Mouse (Mus musculus) stomach, embryonic 16.5 days (tissue): ENCODE measurements around the gene Tbl3. TPM values are rescaled to one million over a fixed set of nuclear protein-coding genes. Genes with fewer than 3 reads are reported as not detected.
A peak's percentile ranks its signal among the peaks of the same experiment; 100 is the strongest.

ENCODE experiments used
- ATAC-seq: fragments of 200-750 bp; cut with Nextera tagmentation; 2 replicates; pipeline ENCODE4 v1.8.0; 2017; ENCODE audit warnings: moderate number of reproducible peaks, moderate TSS enrichment; ENCODE audit not compliant: insufficient read depth, low FRiP score
- H3K27ac ChIP-seq: fragments of 300-500 bp; sonication (generic); 2 replicates; pipeline ENCODE4 v1.5.1; 2014; ENCODE audit warnings: low read length
- H3K27me3 ChIP-seq: fragments of 300-500 bp; sonication (generic); 2 replicates; pipeline ENCODE4 v1.6.1; 2014; ENCODE audit warnings: low read length, control low read depth, mixed read lengths; ENCODE audit not compliant: control insufficient read depth, insufficient read depth
- H3K36me3 ChIP-seq: fragments of 300-500 bp; sonication (generic); 2 replicates; pipeline ENCODE4 v1.6.1; 2014; ENCODE audit warnings: low read length; ENCODE audit not compliant: control insufficient read depth, insufficient read depth
- H3K4me1 ChIP-seq: fragments of 300-500 bp; sonication (generic); 2 replicates; pipeline ENCODE4 v1.6.1; 2014; ENCODE audit warnings: low read length, control low read depth, mixed read lengths; ENCODE audit not compliant: control insufficient read depth, insufficient read depth
- H3K4me2 ChIP-seq: fragments of 300-500 bp; sonication (generic); 2 replicates; pipeline ENCODE4 v1.6.1; 2014; ENCODE audit warnings: low read depth, low read length, mixed read lengths
- H3K4me3 ChIP-seq: fragments of 300-500 bp; sonication (generic); replicated peaks from 2 replicates; pipeline ENCODE4 v1.5.1; 2014; ENCODE audit warnings: mild to moderate bottlenecking, low read length
- H3K9ac ChIP-seq: fragments of 300-500 bp; sonication (generic); 2 replicates; pipeline ENCODE4 v1.6.1; 2014; ENCODE audit warnings: low read length
- H3K9me3 ChIP-seq: fragments of 300-500 bp; sonication (generic); replicated peaks from 2 replicates; pipeline ENCODE4 v1.6.1; 2016; ENCODE audit warnings: low read length, control low read depth; ENCODE audit not compliant: control insufficient read depth
- WGBS: fragments of 180-500 bp; shearing (Covaris S2); extraction: QIAGEN DNeasy Blood & Tissue Kit; methylation state at CpG from one replicate; pipeline ENCODE4 v1.1.7; 2014; 5-methylcytosine and 5-hydroxymethylcytosine counted together
- polyA plus RNA-seq: library from polyadenylated mRNA; unstranded; fragments of >200 nt; fragmentation: Nextera tagmentation; extraction: Ambion mirVana; gene quantifications from 2 replicates; pipeline ENCODE4 v1.2.1, GENCODE M21; 2015

The Tbl3 gene
- polyA plus RNA-seq, 1 experiment from 2014 or later: 63.6 TPM

DNA sequence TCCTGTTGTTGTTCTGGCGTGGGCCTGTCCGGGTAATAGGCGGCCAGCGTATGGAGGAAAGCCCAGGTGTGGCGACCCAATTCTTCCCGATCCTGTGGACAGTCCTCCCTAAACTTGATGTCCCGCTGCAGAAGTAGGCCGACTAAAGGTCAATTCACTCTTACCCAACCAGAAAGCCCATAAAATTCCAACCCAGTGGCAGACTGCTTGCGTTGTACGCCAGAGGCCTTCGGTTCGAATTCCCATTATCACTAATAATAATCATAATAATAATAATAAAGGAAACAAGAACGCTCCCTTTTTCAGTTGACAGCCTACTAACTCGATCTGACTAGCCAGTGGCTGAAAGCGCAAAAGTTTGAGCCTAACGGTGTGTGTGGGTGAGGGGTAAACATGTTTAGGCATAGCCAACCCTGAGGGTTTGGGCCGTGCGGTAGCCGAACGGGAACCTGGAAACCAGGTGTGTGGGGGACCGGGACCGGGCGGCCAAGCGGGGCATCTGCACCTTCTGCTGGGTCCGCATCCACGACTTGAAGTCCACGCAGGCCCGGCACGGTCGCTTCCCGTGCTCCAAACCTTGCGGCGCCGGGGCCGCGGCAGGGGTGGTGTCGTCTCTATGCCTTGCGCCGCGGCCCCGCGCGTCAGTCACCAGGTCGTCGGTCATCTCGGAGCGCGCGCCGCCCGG is 12.0 kb downstream of the Tbl3 start:
- Histone ChIP-seq H3K9ac (peak overlapping the region; percentile 92), H3K4me1 (peaks cover 24% of the 10 kb centered on the region), H3K27me3 (peaks cover 11% of the 10 kb centered on the region; the same call in 1 of the 2 replicates), H3K27ac (peak overlapping the region; percentile 91), H3K36me3 (no peaks in the 10 kb centered on the region; the same call in 1 of the 2 replicates), H3K9me3 (no peaks in the 10 kb centered on the region), H3K4me3 (peak overlapping the region; percentile 83), H3K4me2 (peak overlapping the region; percentile 88)
- 7% methylated on average over 51 of the region's 51 CpGs for WGBS
- ATAC-seq: peak; percentile 5; the same call in 1 of the 2 replicates

DNA sequence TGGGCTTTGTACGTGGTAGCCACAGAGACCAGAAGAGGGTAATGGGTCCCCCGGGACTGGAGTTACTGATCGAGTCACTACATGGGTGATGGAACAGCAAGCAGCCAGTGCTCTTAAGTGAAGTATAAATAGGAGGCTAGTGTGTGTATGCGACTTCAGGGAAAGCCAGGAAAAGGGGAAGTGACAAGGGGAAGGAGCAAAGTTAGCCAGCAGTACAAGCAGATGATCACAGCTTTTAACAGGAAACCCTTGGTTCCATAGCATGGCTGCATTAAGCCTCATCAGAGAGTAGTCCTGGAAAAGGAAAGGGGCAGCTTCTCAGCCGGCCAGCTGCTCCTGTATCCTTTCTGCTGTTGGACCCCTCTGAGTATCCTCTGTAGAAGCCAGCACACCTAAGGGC is 15.1 kb downstream of the Tbl3 start:
- Histone ChIP-seq H3K27ac (no peak overlapping the region), H3K36me3 (no peaks in the 10 kb centered on the region), H3K9ac (no peak overlapping the region), H3K4me1 (peaks cover 23% of the 10 kb centered on the region), H3K9me3 (no peaks in the 10 kb centered on the region), H3K4me3 (no peak overlapping the region), H3K27me3 (peaks cover 41% of the 10 kb centered on the region), H3K4me2 (no peak overlapping the region)
- 83% methylated on average over 5 of the region's 5 CpGs for WGBS
- ATAC-seq: no peak

DNA sequence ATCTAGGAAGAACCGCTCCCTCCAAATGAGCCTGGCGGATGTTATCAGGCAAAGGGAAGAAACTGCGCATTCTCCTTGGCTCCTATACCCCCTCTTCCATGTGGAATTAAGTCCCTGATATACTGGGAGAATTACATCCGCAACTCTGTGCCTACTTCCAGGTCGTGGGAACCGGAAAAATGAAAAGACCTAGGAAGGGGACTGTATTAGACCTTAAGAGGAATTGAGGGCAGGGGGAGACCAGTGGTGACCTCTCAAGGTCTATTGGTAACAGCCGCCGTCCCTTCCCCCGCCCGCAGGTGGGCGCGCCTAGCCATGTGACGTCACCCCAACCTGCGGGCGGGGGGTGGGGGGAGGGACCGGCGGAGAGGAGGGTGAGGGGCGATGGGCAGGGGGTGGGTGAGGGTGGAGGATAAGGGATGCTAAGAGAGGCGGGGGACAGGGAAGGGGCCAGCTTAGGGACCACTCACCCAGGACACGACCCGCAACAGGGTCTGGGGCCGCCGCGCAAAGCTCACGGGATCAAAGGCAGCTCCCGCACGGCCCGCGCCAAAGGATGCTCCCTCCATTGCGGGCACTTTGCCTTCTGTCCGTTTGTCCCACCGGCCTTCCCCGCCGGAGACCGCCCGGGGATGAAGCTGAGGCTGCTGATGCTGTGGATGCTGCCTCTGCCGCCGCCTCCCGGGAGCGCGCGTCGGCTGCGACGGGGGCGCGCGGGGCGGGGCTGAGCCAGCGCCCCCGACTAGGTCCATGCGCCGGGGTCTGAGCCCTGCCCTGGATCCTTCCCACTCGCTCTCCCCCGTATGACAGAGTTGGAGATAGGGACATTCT is 18.0 kb downstream of the Tbl3 start, which contains the start of gene Syngr3:
Gene Syngr3, minus strand, starts transcription at position 705 of the 831 bp plus-strand sequence.
- ATAC-seq: no peak
- WGBS: 2% methylated on average over 51 of the region's 55 CpGs
- peaks cover 44% of the 10 kb centered on the region for H3K27me3 ChIP-seq
- H3K9me3 ChIP-seq: no peaks in the 10 kb centered on the region
- H3K4me2 ChIP-seq: peak within 1 kb of the TSS; percentile 79
- peaks cover 12% of the 10 kb centered on the region for H3K4me1 ChIP-seq
- H3K4me3 ChIP-seq: peak within 1 kb of the TSS; percentile 54
- no peaks in the 10 kb centered on the region for H3K36me3 ChIP-seq
- peak within 1 kb of the TSS; percentile 61 for H3K9ac ChIP-seq
- no peak within 1 kb of the TSS for H3K27ac ChIP-seq

DNA sequence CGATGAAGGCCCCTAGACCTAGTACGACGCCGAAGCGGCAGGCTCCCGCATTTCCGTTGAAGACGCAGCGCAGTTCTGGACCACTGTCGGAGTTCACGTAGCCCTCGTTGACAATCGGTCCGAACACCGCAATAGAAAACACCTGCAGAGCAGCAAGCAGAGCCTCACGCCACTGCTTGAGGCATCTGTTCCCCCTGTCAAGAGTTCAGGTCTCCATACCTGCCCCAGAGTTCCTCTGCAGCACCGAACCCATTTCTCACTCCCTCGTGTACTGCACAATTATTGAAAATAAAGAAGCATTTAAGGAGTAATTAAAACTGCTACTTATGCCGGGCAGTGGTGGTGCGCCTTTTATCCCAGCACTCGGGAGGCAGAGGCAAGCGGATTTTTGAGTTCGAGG is 19.9 kb downstream of the Tbl3 start:
- Histone ChIP-seq H3K27ac (no peak overlapping the region), H3K36me3 (no peaks in the 10 kb centered on the region), H3K4me2 (peak overlapping the region; percentile 58), H3K4me3 (peak overlapping the region; percentile 46), H3K4me1 (peaks cover 12% of the 10 kb centered on the region), H3K27me3 (peaks cover 44% of the 10 kb centered on the region), H3K9me3 (no peaks in the 10 kb centered on the region), H3K9ac (peak overlapping the region; percentile 60)
- no peak for ATAC-seq
- WGBS: 19% methylated on average over 23 of the region's 23 CpGs

DNA sequence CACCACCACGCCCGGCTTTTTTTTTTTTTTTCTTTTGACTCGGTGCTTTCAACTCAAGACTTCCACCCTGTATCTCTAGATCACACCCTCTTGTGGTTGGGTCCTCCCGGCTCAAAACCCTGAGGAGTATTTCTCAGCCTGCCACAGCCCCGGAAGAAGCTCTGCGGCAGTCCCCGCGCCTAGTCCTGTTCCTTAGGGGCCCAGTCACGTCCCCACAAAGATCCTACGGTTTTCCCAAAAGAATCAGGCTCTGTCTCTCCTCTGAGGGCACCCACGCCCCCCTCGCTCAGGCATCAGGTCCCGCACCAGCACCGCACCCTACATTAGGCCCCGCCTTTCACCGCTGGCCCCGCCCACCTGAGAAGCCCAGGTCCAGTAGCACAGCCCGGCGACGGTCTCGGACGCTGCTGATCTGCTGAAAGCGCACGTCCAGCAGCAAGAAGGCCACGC is 20.3 kb downstream of the Tbl3 start:
- peak overlapping the region; percentile 60 for H3K9ac ChIP-seq
- no peaks in the 10 kb centered on the region for H3K9me3 ChIP-seq
- H3K4me2 ChIP-seq: peak overlapping the region; percentile 58
- peak overlapping the region; percentile 46 for H3K4me3 ChIP-seq
- peak; percentile 65 for ATAC-seq
- 2% methylated on average over 25 of the region's 25 CpGs for WGBS
- no peak overlapping the region for H3K27ac ChIP-seq
- no peaks in the 10 kb centered on the region for H3K36me3 ChIP-seq
- H3K4me1 ChIP-seq: peaks cover 12% of the 10 kb centered on the region
- H3K27me3 ChIP-seq: peaks cover 44% of the 10 kb centered on the region

DNA sequence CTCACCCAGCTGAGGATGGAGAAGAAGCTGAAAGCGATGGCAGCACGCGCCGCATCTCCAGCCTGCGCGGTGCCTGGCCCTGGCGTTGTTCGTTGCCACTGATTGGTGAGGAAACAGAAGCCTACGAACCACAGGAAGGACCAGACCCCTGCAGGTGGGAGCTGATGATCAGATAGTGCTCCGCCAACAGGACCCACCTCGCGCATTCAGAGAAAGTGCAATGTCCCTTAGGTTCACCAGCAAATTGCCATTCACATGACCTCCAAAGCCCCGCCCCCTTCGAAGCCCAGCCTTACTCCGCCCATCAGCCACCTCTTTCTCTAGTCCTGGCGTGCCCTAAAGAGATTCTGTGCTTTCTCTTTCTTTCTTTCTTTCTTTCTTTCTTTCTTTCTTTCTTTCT is 20.9 kb downstream of the Tbl3 start:
- 26% methylated on average over 16 of the region's 16 CpGs for WGBS

DNA sequence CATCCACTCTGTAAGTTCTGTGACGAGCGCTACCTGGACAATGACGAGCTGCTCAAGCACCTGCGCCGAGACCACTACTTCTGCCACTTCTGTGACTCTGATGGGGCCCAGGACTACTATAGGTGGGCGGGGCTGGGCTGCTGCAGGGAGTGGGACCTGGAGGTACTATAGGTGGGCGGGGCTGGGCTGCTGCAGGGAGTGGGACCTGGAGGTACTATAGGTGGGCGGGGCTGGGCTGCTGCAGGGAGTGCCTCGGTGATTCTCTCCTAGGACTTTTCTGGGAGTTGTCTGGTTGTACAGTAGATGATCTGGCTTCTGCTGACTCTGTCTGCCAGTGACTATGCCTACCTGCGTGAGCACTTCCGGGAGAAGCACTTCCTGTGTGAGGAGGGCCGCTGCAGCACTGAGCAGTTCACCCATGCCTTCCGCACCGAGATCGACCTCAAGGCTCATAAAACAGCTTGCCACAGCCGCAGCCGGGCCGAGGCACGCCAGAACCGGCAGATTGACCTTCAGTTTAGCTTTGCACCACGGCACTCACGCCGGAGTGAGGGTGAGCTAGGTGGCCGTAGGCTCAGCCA is 29.9 kb downstream of the Tbl3 start:
- Histone ChIP-seq H3K9me3 (no peaks in the 10 kb centered on the region), H3K4me2 (no peak overlapping the region), H3K27me3 (no peaks in the 10 kb centered on the region), H3K4me1 (peaks cover 11% of the 10 kb centered on the region; the same call in 1 of the 2 replicates), H3K27ac (peak overlapping the region; percentile 27; the same call in 1 of the 2 replicates), H3K4me3 (no peak overlapping the region), H3K9ac (peak overlapping the region; percentile 11; the same call in 1 of the 2 replicates), H3K36me3 (peaks cover 23% of the 10 kb centered on the region)
- 81% methylated on average over 24 of the region's 24 CpGs for WGBS
- ATAC-seq: peak; percentile 87

More for the DNA sequence above, 20.9 kb downstream of the Tbl3 start:
- no peak for ATAC-seq
- no peak overlapping the region for H3K27ac ChIP-seq
- no peak overlapping the region for H3K4me2 ChIP-seq
- H3K9me3 ChIP-seq: no peaks in the 10 kb centered on the region
- H3K9ac ChIP-seq: no peak overlapping the region
- H3K4me1 ChIP-seq: peaks cover 12% of the 10 kb centered on the region
- H3K36me3 ChIP-seq: no peaks in the 10 kb centered on the region
- H3K27me3 ChIP-seq: peaks cover 44% of the 10 kb centered on the region
- H3K4me3 ChIP-seq: no peak overlapping the region

DNA sequence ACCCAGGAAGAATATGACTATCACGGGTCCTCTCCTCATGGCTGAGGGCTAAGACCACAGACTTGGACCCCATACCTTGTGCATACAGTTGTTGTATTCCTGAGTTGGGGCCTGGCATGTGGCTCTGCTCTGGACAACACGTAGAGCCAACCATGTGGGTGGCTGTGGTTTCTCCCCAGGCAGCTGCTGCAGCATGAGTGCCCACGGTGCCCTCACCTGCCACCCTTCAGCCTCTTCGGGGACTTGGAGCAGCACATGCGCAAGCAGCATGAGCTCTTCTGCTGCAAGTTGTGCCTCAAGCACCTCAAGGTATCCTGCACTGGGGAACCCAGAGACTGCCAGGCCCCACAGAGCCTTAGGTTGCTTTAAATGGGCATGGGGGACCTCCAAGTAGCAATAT is 30.6 kb downstream of the Tbl3 start:
- 89% methylated on average over 5 of the region's 5 CpGs for WGBS
- peaks cover 23% of the 10 kb centered on the region for H3K36me3 ChIP-seq

More for the DNA sequence above, 30.6 kb downstream of the Tbl3 start:
- ATAC-seq: no peak
- no peak overlapping the region for H3K9ac ChIP-seq
- H3K4me3 ChIP-seq: no peak overlapping the region
- no peak overlapping the region for H3K27ac ChIP-seq
- no peaks in the 10 kb centered on the region for H3K27me3 ChIP-seq
- no peak overlapping the region for H3K4me2 ChIP-seq
- H3K4me1 ChIP-seq: peaks cover 18% of the 10 kb centered on the region
- H3K9me3 ChIP-seq: no peaks in the 10 kb centered on the region
